Mouse (Mus musculus): ENCODE measurements around the gene Pvr.

GRCm38 (mm10) chr7:19876781-19877425 lies 44.1 kb downstream of the Pvr start:
- TF ChIP-seq GATA1 (IDR thresholded peaks at IDR 0.05; ENCODE audit: low read length) = no peak
- TF ChIP-seq TAL1 (IDR thresholded peaks at IDR 0.05; ENCODE audit: low read length) = no peak

Data from erythroblast, embryonic 14.5 days (primary cell).